Mouse (Mus musculus): Measurements from ENCODE around the gene Ptprg.

DNA sequence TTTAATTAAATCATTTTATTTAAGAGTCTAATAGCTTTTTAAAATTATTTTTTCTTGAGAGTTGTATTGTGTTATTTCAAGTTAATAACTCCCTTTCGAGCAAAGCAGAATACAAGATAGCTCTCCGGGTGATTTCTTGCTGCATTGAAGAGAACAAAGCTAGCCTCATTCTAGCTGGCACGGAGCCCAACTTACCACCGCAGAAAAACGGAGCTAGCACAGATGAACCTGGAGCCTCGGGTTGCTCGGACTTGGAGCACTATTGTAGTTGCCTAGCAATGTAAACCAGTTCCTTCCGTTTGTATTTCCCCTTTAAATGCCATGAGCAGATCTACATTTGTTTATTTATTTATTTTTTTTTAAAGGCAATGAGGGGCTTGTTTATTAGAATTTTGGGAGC, 156.5 kb downstream of the Ptprg start:
- TF ChIP-seq CTCF (IDR thresholded peaks at IDR 0.05; ENCODE audit: low read depth), result no peak
- TF ChIP-seq EP300 (IDR thresholded peaks at IDR 0.05; ENCODE audit: low read depth), result no peak
